Mouse (Mus musculus) embryonic fibroblast, embryonic 13.5 days (primary cell): ENCODE measurements at regions not wholly inside any gene's neighbourhood (a gene's known extent, or its start where the extent isn't known, plus 50 kb on each side); places are given as distances from the start of the nearest gene placed in this dataset.

Source experiments
- H3K27ac ChIP-seq: 2 replicates; pipeline ENCODE4 v1.5.1; 2012; ENCODE audit warnings: low read length, control low read depth, inconsistent platforms; ENCODE audit not compliant: insufficient read depth
- H3K4me1 ChIP-seq: 2 replicates; pipeline ENCODE4 v1.6.1; 2011; ENCODE audit warnings: low read length; ENCODE audit not compliant: control insufficient read depth, insufficient read depth
- H3K4me3 ChIP-seq: 2 replicates; pipeline ENCODE4 v1.5.1; 2011; ENCODE audit warnings: mild to moderate bottlenecking, control low read depth, low read length; ENCODE audit not compliant: insufficient read depth
- CTCF ChIP-seq: IDR thresholded peaks from 2 replicates; pipeline ENCODE4 v1.5.1; 2011; ENCODE audit warnings: mild to moderate bottlenecking, control low read depth, low read length, moderate library complexity, borderline replicate concordance; ENCODE audit not compliant: insufficient read depth
- POLR2A ChIP-seq: IDR thresholded peaks from 2 replicates; pipeline ENCODE4 v1.6.1; 2011; ENCODE audit warnings: low read depth, mild to moderate bottlenecking, control low read depth, low read length, moderate library complexity

DNA sequence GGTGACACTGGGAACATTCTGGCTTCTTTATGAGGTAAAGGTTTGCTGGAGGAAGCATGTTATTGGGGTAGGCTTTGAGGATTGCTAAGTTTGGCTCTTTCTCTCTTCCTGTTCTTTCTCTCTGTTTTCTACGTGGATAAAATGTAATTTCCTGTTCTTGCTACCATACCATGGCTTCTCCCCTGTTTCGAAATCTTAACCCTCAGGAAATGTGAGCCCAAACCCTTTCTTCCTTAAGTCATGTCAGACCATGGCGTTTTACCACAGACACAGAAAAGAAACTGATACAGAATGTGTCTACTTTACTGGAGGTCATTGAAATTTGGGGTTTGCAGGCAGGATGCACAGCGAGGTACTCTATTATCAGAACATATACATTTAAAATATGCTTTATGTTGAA, 552.7 kb upstream of the Camk1g start:
- TF ChIP-seq CTCF: no peak
- no peak for TF ChIP-seq POLR2A
- H3K27ac ChIP-seq: no peak overlapping the region
- H3K4me3 ChIP-seq: no peak overlapping the region
- H3K4me1 ChIP-seq: no peaks in the 10 kb centered on the region

GRCm38 (mm10) chr1:193919243-193919642, 549.1 kb upstream of the Camk1g start:
- Histone ChIP-seq H3K4me1 (no peaks in the 10 kb centered on the region), H3K27ac (no peak overlapping the region), H3K4me3 (no peak overlapping the region)
- TF ChIP-seq POLR2A: no peak
- no peak for TF ChIP-seq CTCF

DNA sequence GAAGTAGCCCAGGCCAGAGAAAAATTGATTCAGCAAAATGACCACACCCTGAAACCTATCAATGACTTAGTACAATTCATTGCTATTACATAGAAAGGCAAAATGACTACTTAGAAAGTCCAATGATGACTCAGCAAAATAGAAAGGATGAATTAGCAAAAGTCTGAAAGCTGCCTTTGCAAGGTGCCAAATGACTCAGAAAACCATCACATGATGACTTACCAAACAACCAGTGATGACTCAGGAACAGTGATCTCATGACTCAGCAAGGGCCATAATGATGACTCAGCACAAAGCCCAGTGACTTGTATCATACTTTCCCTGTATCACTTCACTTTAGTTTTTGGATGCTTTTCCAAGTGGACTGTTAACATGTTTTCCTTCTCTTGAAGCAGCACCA, 535.6 kb upstream of the Camk1g start:
- H3K27ac ChIP-seq: no peak overlapping the region
- no peaks in the 10 kb centered on the region for H3K4me1 ChIP-seq
- H3K4me3 ChIP-seq: no peak overlapping the region
- TF ChIP-seq CTCF (no peak), POLR2A (no peak)

DNA sequence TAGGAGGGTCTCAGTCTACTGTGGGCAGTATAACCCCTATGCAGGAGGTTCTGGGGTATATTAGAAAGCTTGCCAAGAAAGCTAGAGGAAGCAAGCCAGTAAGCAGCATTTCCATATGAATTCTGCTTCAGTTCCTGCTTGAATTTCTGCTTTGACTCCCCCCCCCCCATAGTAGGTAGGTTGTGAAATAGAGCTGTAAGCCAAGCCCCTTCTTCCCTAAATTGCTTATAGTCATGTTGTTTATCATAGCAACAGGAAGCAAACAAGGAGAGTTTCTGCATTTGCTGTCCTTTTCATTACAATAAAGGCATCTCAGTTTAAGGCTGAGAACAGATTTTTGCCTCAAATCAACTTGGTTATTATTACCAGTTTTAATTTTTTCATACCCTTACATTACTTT, 524.0 kb upstream of the Camk1g start:
- Histone ChIP-seq H3K27ac (no peak overlapping the region), H3K4me1 (no peaks in the 10 kb centered on the region; the same call in 1 of the 2 replicates), H3K4me3 (no peak overlapping the region)
- TF ChIP-seq POLR2A (no peak), CTCF (no peak)

DNA sequence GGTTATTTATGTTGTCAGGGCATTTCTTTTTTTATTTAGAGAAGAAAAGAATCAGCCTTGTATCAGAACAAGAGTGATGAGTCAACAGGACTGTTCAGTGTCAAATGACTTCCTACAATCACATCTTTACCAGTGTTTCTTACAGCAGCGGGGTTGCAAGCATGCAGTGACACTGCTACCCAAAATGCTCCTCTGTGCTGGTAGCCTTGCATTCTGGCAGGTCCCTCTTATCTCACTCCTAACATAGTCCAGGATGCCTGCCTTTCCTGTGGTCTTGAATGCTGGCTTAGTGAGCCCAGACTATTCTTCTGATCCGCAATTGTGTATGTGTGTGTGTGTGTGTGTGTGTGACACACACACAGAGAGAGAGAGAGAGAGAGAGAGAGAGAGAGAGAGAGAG, 506.4 kb upstream of the Camk1g start:
- H3K27ac ChIP-seq: no peak overlapping the region
- no peak overlapping the region for H3K4me3 ChIP-seq
- TF ChIP-seq POLR2A: no peak
- no peak for TF ChIP-seq CTCF
- H3K4me1 ChIP-seq: no peaks in the 10 kb centered on the region

- TF ChIP-seq CTCF (no peak), POLR2A (no peak)
- no peaks in the 10 kb centered on the region for H3K4me1 ChIP-seq
- H3K27ac ChIP-seq: no peak overlapping the region
- H3K4me3 ChIP-seq: no peak overlapping the region
Observed at GRCm38 (mm10) chr1:193876121-193876520, 506.0 kb upstream of the Camk1g start.

DNA sequence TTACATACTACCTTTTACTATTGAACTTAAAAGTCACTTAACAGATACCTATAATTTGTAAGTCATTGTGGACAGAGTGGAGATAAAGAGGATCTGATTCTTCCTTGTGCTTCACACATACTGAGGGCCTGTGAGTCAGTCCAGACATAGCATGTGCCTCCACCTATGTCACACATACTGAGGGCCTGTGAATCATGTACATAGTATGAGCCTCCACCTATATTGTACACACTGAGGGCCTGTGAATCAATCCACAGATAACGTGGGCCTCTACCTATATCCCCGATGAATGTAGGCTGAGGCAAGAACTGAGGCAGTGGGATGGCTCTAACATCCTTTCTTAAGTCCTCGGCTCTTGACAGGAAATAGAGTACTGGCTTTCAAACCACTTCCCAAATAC, 505.2 kb upstream of the Camk1g start:
- no peak for TF ChIP-seq CTCF
- no peak for TF ChIP-seq POLR2A
- H3K4me3 ChIP-seq: no peak overlapping the region
- no peak overlapping the region for H3K27ac ChIP-seq
- peaks cover under 1% of the 10 kb centered on the region; the same call in 1 of the 2 replicates for H3K4me1 ChIP-seq

DNA sequence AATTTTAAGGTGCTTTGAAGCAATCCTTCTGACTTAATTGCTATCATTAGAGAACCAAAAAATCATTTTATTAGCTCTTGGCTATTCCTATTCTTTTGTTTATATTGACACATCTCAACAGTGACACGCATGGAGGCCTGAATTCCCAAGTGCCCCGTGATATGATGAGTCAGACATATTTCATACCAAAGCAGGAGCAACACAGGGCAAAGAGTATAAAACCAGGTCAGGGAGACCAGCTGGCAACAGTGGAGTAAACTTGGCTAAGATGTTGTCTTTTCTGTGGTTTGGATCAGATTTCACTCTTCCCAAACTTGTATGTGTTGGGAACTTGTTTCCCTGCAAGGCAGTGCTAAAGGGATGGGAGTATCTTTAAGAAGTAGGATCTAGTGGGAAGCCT, 500.6 kb upstream of the Camk1g start:
- peaks cover 2% of the 10 kb centered on the region; the same call in 1 of the 2 replicates for H3K4me1 ChIP-seq
- no peak overlapping the region for H3K4me3 ChIP-seq
- H3K27ac ChIP-seq: no peak overlapping the region
- TF ChIP-seq POLR2A (no peak), CTCF (no peak)

DNA sequence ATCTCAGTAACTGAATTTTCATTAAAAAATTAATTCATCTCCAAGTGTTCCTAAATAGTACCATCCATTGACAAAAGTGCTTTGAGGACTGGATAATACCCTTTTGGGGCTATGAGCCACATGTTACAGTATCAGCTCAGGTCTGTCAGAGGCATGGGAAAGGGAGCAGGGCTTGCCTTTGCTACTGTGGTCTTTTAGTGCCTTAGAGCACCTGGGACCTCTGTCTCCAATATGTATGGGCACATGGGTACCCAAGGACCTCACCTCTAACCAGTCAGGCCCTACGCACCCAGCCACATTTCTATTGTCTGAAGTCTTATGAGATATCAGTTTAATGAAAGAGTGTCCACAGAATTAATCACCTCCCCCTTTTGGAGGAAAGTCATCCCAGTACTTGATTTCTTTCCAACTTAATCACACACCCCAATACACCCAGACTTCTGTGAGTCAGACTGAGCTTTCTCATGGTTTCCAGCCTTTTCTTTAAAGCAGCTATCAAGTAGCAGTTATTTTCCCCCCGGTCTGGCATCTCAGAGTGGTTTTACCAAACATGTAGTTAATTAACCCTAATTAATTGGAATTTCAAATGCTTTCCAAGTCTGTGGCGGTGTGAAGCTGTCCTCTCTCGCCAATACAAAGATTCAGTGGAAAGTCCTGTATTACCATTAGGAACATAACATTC, 498.7 kb upstream of the Camk1g start:
- no peak for TF ChIP-seq POLR2A
- no peak for TF ChIP-seq CTCF
- no peak overlapping the region for H3K27ac ChIP-seq

DNA sequence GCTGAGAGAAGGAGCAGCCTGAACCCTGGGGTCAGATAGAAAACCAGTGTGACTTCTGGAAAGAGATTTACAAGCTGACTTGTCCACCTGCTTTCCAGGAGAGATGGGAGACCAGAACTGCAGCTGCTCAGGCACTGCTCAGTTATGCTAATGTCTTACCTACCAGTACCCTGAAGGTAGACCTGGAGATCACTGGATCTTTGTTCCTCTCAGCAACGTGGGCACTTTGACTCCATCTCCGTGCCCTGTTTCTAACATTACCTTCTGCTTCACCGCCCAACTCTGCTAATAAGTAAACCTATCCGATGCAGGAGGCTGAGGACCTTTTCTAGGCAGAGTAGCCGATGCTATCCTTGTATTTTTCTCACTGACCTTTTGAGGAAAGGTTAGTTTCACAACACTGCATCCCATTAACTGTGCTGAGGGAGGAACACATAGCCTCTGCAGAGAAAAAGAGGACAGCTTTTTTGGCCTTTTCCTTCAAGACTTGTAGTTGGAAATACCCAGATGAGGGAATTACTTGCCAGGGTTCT, 490.7 kb upstream of the Camk1g start:
- no peak for TF ChIP-seq POLR2A
- TF ChIP-seq CTCF: no peak
- no peaks in the 10 kb centered on the region for H3K4me1 ChIP-seq
- H3K4me3 ChIP-seq: no peak overlapping the region
- no peak overlapping the region for H3K27ac ChIP-seq

More for the DNA sequence above, 498.7 kb upstream of the Camk1g start:
- Histone ChIP-seq H3K4me1 (peaks cover 2% of the 10 kb centered on the region; the same call in 1 of the 2 replicates), H3K4me3 (no peak overlapping the region)

DNA sequence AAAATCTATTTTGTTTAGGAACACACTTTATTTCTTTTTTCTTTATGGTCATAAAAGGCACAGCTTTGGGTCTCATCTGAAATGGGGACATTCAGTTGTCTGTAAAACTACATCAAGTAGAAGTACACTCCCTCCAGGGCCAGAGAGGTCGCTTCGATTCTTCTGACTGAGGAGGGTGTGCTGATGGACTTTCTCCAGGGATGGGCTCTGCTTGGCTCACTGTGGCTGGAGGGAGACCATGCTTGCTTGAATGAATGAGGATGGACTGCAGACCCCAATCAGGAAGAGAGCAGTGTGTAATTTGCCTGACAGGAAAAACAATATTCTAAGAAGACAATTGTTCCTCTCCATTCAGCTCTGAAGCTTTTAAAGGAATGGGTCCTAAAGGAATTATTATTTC, 490.3 kb upstream of the Camk1g start:
- TF ChIP-seq CTCF: no peak
- TF ChIP-seq POLR2A: no peak
- H3K4me3 ChIP-seq: no peak overlapping the region
- H3K27ac ChIP-seq: no peak overlapping the region
- H3K4me1 ChIP-seq: no peaks in the 10 kb centered on the region
